Mouse (Mus musculus) heart, adult 2 months (tissue): Measurements from ENCODE around the gene Gm20696.

ENCODE experiments used
- CTCF ChIP-seq: fragments of 200-600 bp; IDR thresholded peaks from 2 replicates; pipeline ENCODE4 v1.8.1; 2022; ENCODE audit warnings: antibody characterized with exemption, mild to moderate bottlenecking, moderate library complexity
- EP300 ChIP-seq: fragments of 200-500 bp; IDR thresholded peaks from 2 replicates; pipeline ENCODE4 v1.6.1; 2011; ENCODE audit warnings: low read depth, low read length, control low read depth; ENCODE audit not compliant: insufficient read depth
- POLR2A ChIP-seq: fragments of 200-500 bp; IDR thresholded peaks from 2 replicates; pipeline ENCODE4 v1.6.1; 2011; ENCODE audit warnings: mild to moderate bottlenecking, low read depth, low read length, control low read depth; ENCODE audit not compliant: insufficient read depth

DNA sequence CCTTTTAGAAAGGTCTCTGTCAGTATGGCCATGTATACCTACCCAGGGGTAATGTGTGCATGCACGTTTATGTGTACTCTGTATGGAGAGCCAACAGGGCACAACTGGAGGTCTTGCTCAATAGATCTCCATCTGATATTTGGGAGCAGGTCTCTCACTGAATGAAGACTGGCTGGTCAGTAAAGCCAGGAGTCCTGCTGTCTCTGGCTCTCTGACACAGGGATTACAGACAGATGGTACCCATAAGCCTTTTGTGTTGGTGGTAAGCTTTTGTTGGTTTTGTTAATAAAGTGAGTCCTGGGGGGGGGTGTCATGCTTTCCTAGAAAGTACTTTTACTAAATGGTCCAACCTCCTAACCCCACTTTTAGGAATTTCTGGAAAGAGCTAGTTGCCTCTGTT is 389.3 kb downstream of the Gm20696 start:
- TF ChIP-seq EP300 = no peak
- no peak for TF ChIP-seq CTCF
- TF ChIP-seq POLR2A = no peak
